Mouse (Mus musculus) cerebellum, postnatal 14 days (tissue): ENCODE measurements around the gene As3mt.
A peak's percentile ranks its signal among the peaks of the same experiment; 100 is the strongest.
"Not testable (repeated sequence)": the region's sequence is repeated elsewhere in the genome, so short reads cannot be mapped to it uniquely, and the experiment has no call there.

Experiments used
- DNase-seq, 2 experiments: peaks; one replicate each; pipeline ENCODE4 v3.0.0; 2021; ENCODE audit warnings: mixed read lengths in 2 of 2

The As3mt gene

DNA sequence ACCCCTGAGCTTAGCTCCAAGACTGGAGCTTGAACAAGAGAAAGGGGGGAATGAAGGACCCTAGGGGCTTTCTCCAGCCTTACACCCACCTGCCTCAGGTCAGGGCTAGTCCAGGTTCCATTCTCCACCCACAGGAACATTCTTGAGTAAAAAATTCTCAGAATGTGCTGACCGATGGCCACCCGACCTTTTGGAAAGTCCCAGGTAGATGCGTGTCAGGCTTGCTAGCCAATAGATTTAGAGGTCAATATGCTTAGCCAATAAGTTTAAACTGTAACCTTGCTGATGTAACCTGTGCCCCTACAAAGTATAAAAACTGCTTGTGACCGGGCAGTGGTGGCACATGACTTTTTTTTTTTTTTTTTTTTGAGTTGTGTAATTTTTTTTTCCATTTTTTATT is 49.0 kb downstream of the As3mt start:
- no peak for DNase-seq

GRCm38 (mm10) chr19:46759096-46759495 is 51.8 kb downstream of the As3mt start:
- no peak for DNase-seq

- DNase-seq: not testable (repeated sequence)
Observed at GRCm38 (mm10) chr19:46759909-46760308, 52.7 kb downstream of the As3mt start.

GRCm38 (mm10) chr19:46760375-46761160 is 53.3 kb downstream of the As3mt start:
- DNase-seq: peak; percentile 94 to 95

- peak; percentile 100 for DNase-seq
Observed at GRCm38 (mm10) chr19:46761247-46761946, 54.1 kb downstream of the As3mt start, which contains the start of gene Cnnm2. TSS of gene Cnnm2 (plus strand) at chr19:46761596.

DNA sequence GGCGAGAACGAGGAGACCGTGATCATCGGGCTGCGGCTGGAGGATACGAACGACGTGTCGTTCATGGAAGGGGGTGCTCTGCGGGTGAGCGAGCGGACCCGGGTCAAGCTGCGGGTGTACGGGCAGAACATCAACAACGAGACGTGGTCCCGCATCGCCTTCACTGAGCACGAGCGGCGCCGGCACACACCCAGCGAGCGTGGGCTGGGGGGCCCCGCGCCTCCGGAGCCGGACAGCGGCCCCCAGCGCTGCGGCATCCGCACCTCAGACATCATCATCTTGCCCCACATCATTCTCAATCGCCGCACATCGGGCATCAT is 54.7 kb downstream of the As3mt start:
- DNase-seq: no peak

DNA sequence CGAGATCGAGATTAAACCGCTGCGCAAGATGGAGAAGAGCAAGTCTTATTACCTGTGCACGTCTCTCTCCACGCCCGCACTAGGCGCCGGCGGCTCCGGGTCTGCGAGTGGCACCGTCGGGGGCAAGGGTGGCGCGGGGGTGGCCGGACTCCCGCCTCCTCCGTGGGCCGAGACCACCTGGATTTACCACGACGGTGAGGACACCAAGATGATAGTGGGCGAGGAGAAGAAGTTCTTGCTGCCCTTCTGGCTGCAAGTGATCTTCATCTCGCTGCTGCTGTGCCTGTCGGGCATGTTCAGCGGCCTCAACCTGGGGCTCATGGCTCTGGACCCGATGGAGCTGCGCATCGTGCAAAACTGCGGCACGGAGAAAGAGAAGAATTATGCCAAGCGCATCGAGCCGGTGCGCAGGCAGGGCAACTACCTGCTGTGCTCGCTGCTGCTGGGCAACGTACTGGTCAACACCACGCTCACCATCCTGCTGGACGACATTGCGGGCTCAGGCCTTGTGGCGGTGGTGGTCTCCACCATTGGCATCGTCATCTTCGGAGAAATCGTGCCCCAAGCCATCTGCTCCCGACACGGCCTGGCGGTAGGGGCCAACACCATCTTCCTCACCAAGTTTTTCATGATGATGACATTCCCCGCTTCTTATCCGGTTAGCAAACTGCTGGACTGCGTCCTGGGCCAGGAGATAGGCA is 55.2 kb downstream of the As3mt start:
- peak; percentile 62 to 67 for DNase-seq

- peak; percentile 34 to 55 for DNase-seq
Observed at GRCm38 (mm10) chr19:46762992-46763342, 55.7 kb downstream of the As3mt start.

DNA sequence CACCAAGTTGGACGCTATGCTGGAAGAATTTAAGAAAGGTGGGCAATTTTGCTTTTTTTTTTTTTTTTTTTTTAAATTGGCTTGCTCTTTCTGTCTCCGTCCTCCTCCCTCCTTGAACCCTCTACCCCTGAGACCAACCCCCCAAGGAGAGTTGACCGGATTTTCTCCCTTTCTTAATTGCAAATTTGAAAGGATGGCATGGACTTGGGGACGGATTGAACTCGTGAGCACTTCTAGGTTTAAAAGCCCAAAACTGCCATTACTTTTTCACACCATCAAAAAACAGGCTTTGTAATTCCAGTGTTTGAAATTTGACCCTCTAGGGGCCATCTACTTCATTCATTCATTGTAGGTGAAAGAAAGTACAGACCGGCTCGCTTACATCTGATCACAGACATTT is 56.1 kb downstream of the As3mt start:
- peak; percentile 48 to 57 for DNase-seq

DNA sequence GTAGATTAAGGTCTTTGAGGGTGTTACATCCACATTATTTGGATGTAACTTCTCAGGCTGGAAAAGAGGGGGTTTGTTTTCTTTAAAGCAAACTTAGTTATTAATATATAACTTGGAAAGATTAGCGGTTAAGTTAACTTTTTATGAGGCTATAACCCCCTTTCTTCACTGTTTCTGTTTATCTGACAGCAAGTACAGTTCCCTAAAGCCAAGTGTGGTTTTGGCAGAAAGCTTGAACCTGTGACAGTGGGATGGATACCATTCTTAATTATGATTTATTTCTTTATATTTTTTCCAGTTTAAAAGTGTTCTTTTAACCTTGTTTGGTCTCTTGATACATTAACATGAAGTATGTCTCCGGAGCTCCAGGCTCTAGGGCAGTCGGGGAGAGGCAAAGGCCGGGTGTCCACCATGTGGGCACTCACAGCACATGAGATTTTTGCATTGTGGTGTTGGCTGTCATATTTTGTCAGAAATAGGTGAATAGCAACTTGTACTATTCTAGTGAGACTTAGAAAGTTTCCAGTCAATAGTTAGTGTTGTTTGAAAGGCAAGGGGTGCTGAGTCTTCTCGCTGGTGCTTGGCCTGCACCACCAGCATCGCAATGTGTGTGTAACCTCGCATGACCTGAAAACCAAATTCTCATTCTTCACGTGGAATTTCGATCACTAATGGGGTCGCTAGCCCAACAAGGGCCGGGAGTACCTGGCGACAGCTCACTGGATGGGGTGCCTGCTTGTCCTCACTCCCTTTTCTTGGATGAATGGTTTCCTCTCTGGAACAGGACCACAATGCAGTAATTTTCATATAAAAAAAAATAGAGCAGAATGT is 56.9 kb downstream of the As3mt start:
- DNase-seq: peak in 1 of 2 experiments; percentile 15

DNA sequence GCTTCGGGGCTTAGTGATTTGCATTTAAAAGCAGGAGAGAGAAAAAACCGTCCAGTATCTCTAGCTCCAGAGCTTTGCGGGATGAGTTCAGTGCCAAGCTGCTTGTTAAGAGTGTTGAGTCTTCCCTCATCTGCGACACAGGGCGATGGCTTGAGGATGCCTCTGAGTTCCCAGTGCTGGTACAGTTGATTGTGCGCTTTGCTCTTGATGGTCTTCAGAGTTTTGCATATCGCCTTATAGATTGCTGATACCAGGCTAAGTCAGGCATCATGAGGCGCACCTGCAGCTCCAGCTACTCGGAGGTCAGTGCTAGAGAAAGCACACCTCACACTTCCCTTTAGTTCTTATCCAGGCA is 57.5 kb downstream of the As3mt start:
- DNase-seq: peak; percentile 26 to 39

DNA sequence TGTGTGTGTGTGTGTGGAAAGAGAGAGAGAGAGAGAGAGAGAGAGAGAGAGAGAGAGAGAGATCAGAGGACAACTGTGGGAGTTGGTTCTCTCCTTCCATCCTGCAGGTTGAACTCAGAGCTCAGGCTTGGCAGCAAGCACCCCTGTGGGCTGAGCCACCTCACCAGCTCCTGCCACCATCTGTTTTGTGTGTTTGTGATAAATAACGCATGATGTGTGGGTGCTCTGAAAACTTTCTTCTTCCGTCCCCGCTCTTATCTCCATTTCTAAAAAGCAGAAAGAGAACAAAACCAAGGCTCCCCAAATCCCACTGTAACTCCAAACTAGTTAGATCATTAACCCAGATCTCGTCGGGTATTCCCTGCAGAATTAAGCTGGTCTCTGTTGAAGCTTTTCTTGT is 58.9 kb downstream of the As3mt start:
- DNase-seq: peak in 1 of 2 experiments; percentile 49

- no peak for DNase-seq
Observed at GRCm38 (mm10) chr19:46769759-46770158, 62.5 kb downstream of the As3mt start.

- no peak for DNase-seq
Observed at GRCm38 (mm10) chr19:46771801-46772200, 64.5 kb downstream of the As3mt start.

- DNase-seq: peak; percentile 43 to 44
Observed at GRCm38 (mm10) chr19:46776391-46776790, 69.1 kb downstream of the As3mt start.

DNA sequence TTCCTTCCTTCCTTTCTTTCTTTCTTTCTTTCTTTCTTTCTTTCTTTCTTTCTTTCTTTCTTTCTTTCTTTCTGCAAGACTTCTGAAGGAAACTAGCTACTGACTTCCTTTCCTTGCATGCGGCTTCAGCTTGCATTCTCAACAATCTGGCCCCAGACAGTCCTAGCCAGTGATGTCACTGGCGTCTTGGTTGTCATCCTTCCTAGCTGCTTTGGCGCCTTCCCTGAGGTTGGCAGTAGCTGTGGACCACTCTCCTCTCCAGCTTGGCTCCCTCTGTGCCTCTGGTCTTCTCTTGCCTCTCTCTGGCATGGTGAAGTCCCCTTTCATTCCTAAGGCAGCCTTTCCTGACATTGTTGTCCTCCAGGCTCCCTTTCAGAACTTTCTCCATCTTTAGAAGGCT is 69.6 kb downstream of the As3mt start:
- DNase-seq: peak; percentile 70 to 71

- DNase-seq: no peak
Observed at GRCm38 (mm10) chr19:46777928-46778680, 70.8 kb downstream of the As3mt start.

- not testable (repeated sequence) for DNase-seq
Observed at GRCm38 (mm10) chr19:46779130-46779529, 71.9 kb downstream of the As3mt start.

GRCm38 (mm10) chr19:46784038-46784437 is 76.8 kb downstream of the As3mt start:
- no peak for DNase-seq

DNA sequence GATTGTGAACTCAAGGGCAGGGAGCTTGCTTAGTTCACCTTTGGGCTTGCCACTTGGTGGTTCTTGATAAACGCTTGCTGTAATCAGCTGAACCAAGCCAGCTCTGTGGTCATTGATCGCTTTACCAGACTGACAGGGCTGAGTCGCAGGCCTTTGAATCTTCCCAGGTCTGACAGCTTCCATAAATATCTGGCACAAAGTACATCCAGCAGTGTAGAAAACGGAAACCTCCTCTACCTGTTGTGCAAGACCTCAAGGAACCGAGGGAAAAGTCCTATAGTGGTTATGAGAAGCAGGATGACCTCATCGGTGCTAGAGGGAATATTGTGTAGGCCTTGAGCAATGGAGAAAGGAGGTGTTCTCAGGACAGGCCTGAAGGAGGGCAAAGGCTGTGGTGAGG is 77.2 kb downstream of the As3mt start:
- DNase-seq: no peak

DNA sequence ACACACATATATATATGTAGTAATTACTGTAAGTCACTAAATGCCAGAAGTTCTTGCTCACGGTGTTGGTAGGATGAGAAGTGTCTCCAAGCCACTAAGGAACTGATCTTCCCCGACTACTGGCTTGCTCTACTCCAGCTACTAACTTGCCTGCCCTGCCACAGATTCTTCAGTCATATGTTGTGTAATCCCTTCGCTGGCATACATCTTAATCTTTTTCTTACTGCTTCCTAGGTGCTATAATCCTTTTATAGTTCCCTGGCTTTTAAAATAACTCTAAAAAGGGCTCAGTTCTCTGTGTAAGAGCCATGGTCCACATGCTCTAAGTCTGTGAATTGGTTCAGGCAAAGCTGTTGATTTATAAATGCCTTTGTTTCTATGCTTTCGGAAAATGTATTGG is 78.4 kb downstream of the As3mt start:
- no peak for DNase-seq

DNA sequence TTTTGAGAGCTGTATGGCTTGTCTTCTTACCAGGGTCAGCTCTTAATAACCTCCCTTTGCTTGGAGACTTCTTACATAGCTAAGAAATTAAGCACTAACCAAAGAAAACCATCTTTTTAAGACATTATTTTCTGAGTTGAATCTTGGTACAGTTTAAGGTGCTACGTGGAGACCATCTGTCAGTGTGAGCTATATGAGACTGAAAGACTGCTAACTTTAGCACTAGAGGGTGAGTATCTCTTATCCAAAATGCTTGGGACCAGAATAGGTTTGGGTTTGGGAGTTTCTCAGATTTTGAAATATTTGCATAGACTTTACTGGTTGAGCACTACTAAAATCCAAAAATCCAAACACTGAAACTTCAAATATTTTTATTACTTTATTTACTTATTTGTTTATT is 82.5 kb downstream of the As3mt start:
- no peak for DNase-seq
